23 mouse cellular contexts compared by ENCODE assay signal in genomic region chr11:75841503-75841902, GRCm38 (mm10). TPM values are rescaled to one million over a fixed set of nuclear protein-coding genes. Genes with fewer than 3 reads are reported as not detected.
DNase-seq lines count a peak whose midpoint lies in the region; ATAC-seq lines count a peak whose summit lies in the region.
"Had no signal": no experiment of that assay in that cellular context is flagged by ENCODE, and none has a peak within 500 bp of the region (broad histone marks: within the 10 kb centered on the region; RNA-seq: fewer than 3 reads in every experiment).

No protein-coding gene starts in this region.

- H3K27ac ChIP-seq in neural tube, embryonic 13.5 days (replicated peaks) = no peak overlapping the region
- no peak overlapping the region for H3K27ac ChIP-seq in neural tube, embryonic 15.5 days (replicated peaks)
- H3K27ac ChIP-seq: embryonic facial prominence, embryonic 12.5 days; forebrain, embryonic 12.5 days; heart, embryonic 10.5 days; limb, embryonic 13.5 days; liver, embryonic 12.5 days had no signal

- H3K9ac ChIP-seq in neural tube, embryonic 13.5 days = 0 out of 2 replicates have a peak overlapping the region, but pooled peaks have one; percentile 5
- H3K9ac ChIP-seq in neural tube, embryonic 15.5 days (replicated peaks) = no peak overlapping the region
- H3K9ac ChIP-seq: embryonic facial prominence, embryonic 12.5 days; forebrain, embryonic 12.5 days; limb, embryonic 13.5 days; liver, embryonic 12.5 days had no signal

- no peak overlapping the region for H3K4me2 ChIP-seq in neural tube, embryonic 13.5 days
- H3K4me2 ChIP-seq in neural tube, embryonic 15.5 days = no peak overlapping the region
- H3K4me2 ChIP-seq: embryonic facial prominence, embryonic 12.5 days; forebrain, embryonic 12.5 days; limb, embryonic 13.5 days; liver, embryonic 12.5 days had no signal

- peaks cover 31% of the 10 kb centered on the region for H3K4me1 ChIP-seq in neural tube, embryonic 13.5 days (replicated peaks)
- peaks cover 21% of the 10 kb centered on the region; the same call in 1 of the 2 replicates for H3K4me1 ChIP-seq in neural tube, embryonic 15.5 days

- peak; percentile 40 for DNase-seq in cerebellum, adult 9-11 months
- DNase-seq in cerebellum, adult 8-10 months = no peak
- DNase-seq in kidney, postnatal 10 days = peak; percentile 55
- DNase-seq in kidney, adult 9 months = no peak
- DNase-seq in gastrocnemius, postnatal 25 days = no peak
- DNase-seq: cerebellum, adult 18-20 months; gastrocnemius, postnatal 36 days; heart, postnatal 4 days; kidney, adult 2 months; kidney, postnatal 14 days; lung, adult 18-20 months; lung, postnatal 10 days; midbrain, embryonic 14.5 days; right cerebral cortex, postnatal 25 days; spleen, adult 18-20 months had no signal

- no peaks in the 10 kb centered on the region for H3K27me3 ChIP-seq in neural tube, embryonic 13.5 days
- no peaks in the 10 kb centered on the region for H3K27me3 ChIP-seq in neural tube, embryonic 15.5 days (replicated peaks)
- H3K27me3 ChIP-seq: forebrain, embryonic 12.5 days; limb, embryonic 13.5 days; liver, embryonic 12.5 days had no signal

- no peak for ATAC-seq in neural tube, embryonic 13.5 days (ENCODE audit: low read depth)
- no peak for ATAC-seq in neural tube, embryonic 15.5 days (ENCODE audit: low FRiP score)
- ATAC-seq: liver, embryonic 12.5 days had no signal

- no peaks in the 10 kb centered on the region for H3K9me3 ChIP-seq in neural tube, embryonic 13.5 days
- no peaks in the 10 kb centered on the region for H3K9me3 ChIP-seq in neural tube, embryonic 15.5 days (replicated peaks)
- H3K9me3 ChIP-seq: embryonic facial prominence, embryonic 12.5 days; forebrain, embryonic 12.5 days; heart, embryonic 10.5 days; limb, embryonic 13.5 days; liver, embryonic 12.5 days had no signal

- no peak overlapping the region for H3K4me3 ChIP-seq in neural tube, embryonic 13.5 days
- no peak overlapping the region for H3K4me3 ChIP-seq in neural tube, embryonic 15.5 days (replicated peaks)
- H3K4me3 ChIP-seq: embryonic facial prominence, embryonic 12.5 days; forebrain, embryonic 12.5 days; heart, embryonic 10.5 days; limb, embryonic 13.5 days; liver, embryonic 12.5 days; myocyte had no signal

- no peaks in the 10 kb centered on the region for H3K36me3 ChIP-seq in neural tube, embryonic 13.5 days
- H3K36me3 ChIP-seq in neural tube, embryonic 15.5 days = no peaks in the 10 kb centered on the region
- H3K36me3 ChIP-seq: embryonic facial prominence, embryonic 12.5 days; forebrain, embryonic 12.5 days; heart, embryonic 10.5 days; limb, embryonic 13.5 days; liver, embryonic 12.5 days had no signal

- WGBS in neural tube, embryonic 13.5 days = 70% methylated on average over 3 of the region's 3 CpGs
- 78% methylated on average over 3 of the region's 3 CpGs for WGBS in neural tube, embryonic 15.5 days

RNA-seq across cellular contexts. Expression of gene Doc2b, which starts 45.7 kb away (rescaled TPM):
- 0.92 and 0.99 TPM in 2 replicates for polyA plus RNA-seq in neural tube, embryonic 13.5 days (2015; fragmentation: Nextera tagmentation; extraction: Ambion mirVana)
- polyA plus RNA-seq in neural tube, embryonic 15.5 days (2015; fragmentation: Nextera tagmentation; extraction: Ambion mirVana) = 2.5 and 2.8 TPM in 2 replicates
- under 1 TPM; 0.38 to 0.78 TPM for total RNA-seq in gastrocnemius, postnatal 25 days (2021)

Comparison
In these comparisons a context has a peak if more than half of its experiments do, and no peak if none do; other contexts are left out.
1. DNase-seq: peak in cerebellum, adult 9-11 months (single experiment) and kidney, postnatal 10 days (single experiment); none in cerebellum, adult 8-10 months (single experiment), kidney, adult 9 months (single experiment) and gastrocnemius, postnatal 25 days (single experiment).